Mouse (Mus musculus) spleen, postnatal 14 days (tissue): ENCODE data around the gene Gm4788.
"Not testable (repeated sequence)": the region's sequence is repeated elsewhere in the genome, so short reads cannot be mapped to it uniquely, and the experiment has no call there.

Source experiments
- DNase-seq, 2 experiments: peaks; one replicate each; pipeline ENCODE4 v3.0.0; 2021 to 2022; ENCODE audit warnings: low spot score in 2 of 2

Gm4788 gene

DNA sequence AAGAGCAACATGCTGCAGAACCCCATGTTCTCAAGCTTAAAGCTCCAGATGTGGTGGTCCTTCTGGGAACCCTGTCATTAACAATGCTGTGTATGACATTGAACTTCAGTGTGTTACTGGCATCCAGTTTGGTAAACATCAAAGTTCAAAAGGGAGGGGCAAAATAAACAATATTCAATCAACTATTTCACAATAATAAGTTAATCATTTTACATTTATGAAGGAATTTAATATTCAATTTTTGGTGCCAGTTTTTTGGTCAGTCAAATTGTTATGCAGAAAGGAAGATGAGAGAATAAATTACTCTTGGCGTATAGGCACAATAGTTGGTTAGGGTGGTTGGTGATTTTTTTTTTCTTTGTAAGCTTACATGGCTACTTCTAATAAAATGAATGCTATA is at the start of gene Gm4788:
Gene Gm4788 (minus strand): TSS at position 101 of the 400 bp plus-strand sequence.
- no peak for DNase-seq

DNA sequence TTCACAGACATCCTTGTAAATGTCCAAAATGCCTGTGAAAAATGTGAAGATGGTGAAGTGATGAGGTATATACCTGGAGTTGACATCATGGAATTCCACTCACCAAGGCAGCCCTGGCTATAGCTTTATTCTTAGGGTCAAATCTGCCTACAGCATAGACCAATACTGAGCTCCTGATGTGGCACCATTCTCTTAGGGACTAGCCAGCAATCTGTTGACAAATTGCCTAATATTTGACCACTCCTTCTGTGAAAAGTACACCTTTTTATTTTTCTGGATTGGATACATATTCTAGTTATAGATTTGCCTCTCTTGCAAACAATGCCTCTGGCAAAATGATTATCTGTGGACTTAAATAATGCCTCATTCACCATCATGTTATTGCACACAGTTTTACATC is 27.6 kb upstream of the Gm4788 start:
- no peak for DNase-seq

DNA sequence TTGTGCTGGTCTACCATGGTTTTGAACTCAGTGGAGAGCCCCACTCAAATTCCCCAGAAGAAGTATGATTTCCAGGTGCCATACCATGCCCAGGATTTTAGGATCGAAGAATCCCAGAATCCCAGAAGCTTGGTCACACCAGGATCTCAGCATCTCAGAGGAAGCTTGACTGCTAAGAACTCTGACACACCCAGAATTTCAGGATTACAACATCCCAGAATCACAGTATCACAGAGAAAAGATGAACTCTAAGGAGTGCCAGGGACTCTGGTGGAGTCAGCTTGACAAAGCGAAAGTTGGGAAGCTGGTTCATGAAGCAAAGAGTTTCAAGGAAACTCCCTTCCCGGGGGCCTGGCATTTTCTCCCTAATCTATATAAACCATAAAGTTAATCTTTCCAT is 11.1 kb downstream of the Gm4788 start:
- DNase-seq: not testable (repeated sequence)

DNA sequence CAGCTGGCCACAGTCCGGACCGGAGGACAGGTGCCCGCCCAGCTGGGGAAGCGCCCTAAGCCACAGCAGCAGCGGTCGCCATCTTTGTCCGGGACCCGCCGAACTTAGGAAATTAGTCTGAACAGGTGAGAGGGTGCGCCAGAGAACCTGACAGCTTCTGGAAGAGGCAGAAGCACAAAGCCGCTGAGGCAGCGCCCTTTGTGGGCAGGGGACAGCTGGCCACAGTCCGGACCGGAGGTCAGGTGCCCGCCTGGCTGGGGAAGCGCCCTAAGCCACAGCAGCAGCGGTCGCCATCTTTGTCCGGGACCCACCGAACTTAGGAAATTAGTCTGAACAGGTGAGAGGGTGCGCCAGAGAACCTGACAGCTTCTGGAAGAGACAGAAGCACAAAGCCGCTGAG is 64.4 kb downstream of the Gm4788 start:
- DNase-seq: not testable (repeated sequence)

DNA sequence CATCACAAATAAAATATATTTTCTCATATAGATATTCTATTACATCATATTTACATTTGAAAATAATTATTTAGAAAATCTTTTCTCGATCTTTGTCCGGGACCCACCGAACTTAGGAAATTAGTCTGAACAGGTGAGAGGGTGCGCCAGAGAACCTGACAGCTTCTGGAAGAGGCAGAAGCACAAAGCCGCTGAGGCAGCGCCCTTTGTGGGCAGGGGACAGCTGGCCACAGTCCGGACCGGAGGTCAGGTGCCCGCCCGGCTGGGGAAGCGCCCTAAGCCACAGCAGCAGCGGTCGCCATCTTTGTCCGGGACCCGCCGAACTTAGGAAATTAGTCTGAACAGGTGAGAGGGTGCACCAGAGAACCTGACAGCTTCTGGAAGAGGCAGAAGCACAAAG is 64.8 kb downstream of the Gm4788 start:
- not testable (repeated sequence) for DNase-seq

DNA sequence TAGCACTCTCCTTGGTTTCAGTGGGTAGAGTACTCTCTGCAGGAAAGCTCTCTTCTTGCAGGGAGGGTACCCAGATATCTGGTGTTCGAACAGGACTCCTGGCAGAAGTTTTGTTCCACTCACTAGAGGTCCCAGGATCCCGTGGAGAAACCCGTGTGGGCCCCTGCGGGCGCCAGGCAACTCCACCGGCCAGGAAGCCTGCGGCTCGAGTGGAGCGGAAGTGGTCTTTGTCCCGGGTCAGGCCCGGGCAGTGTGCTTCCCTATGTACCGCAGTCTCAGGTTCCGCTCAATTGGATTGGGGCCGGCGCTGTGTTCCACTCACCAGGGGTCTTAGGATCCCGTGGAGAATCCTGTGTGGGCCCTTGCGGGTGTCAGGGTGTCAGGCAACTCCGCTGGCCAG is 131.1 kb downstream of the Gm4788 start:
- DNase-seq: not testable (repeated sequence)
